Mouse (Mus musculus) olfactory bulb, adult 2 months (tissue): ENCODE measurements around the gene Ugt1a9.

Source experiments
- CTCF ChIP-seq: fragments of 200-500 bp; IDR thresholded peaks from 2 replicates; pipeline ENCODE4 v1.5.1; 2012; ENCODE audit warnings: low read depth, mild to moderate bottlenecking, low read length, moderate library complexity; ENCODE audit not compliant: insufficient read depth
- POLR2A ChIP-seq: fragments of 200-500 bp; IDR thresholded peaks from 2 replicates; pipeline ENCODE4 v1.6.1; 2012; ENCODE audit warnings: mild to moderate bottlenecking, low read depth, low read length, moderate library complexity; ENCODE audit not compliant: insufficient read depth

GRCm38 (mm10) chr1:88218591-88218990, 148.0 kb downstream of the Ugt1a9 start:
- no peak for TF ChIP-seq CTCF
- TF ChIP-seq POLR2A = no peak
